Mouse (Mus musculus) liver, adult 2 months (tissue): ENCODE measurements around the gene Nwd2. TPM values are rescaled to one million over a fixed set of nuclear protein-coding genes. Genes with fewer than 3 reads are reported as not detected.

Experiments
- DNase-seq: peaks from one replicate; pipeline ENCODE4 v3.0.0-alpha.2; 2011; ENCODE audit warnings: low read depth, low spot score; ENCODE audit errors: extremely low read depth
- H3K27ac ChIP-seq: fragments of 200-500 bp; replicated peaks from 2 replicates; pipeline ENCODE4 v1.5.1; 2012; ENCODE audit warnings: low read depth, mild to moderate bottlenecking, control low read depth, inconsistent platforms, low read length; ENCODE audit not compliant: insufficient read depth
- H3K27me3 ChIP-seq: fragments of 200-500 bp; 2 replicates; pipeline ENCODE4 v1.6.1; 2012; ENCODE audit warnings: mild to moderate bottlenecking, moderate library complexity, low read length, inconsistent platforms; ENCODE audit not compliant: control insufficient read depth, insufficient read depth
- H3K36me3 ChIP-seq: fragments of 200-500 bp; 2 replicates; pipeline ENCODE4 v1.6.1; 2012; ENCODE audit warnings: low read length, inconsistent platforms; ENCODE audit not compliant: control insufficient read depth, insufficient read depth
- H3K4me1 ChIP-seq: fragments of 200-500 bp; 2 replicates; pipeline ENCODE4 v1.6.1; 2011; ENCODE audit warnings: low read length; ENCODE audit not compliant: control insufficient read depth, insufficient read depth
- H3K4me3 ChIP-seq: fragments of 200-500 bp; 2 replicates; pipeline ENCODE4 v1.5.1; 2011; ENCODE audit warnings: low read depth, mild to moderate bottlenecking, control low read depth, low read length, moderate library complexity; ENCODE audit not compliant: insufficient read depth
- H3K79me2 ChIP-seq: fragments of 200-500 bp; 2 replicates; pipeline ENCODE4 v1.6.1; 2012; ENCODE audit warnings: inconsistent platforms, mild to moderate bottlenecking, low read length, moderate library complexity; ENCODE audit not compliant: control insufficient read depth, insufficient read depth
- H3K9ac ChIP-seq: fragments of 200-500 bp; 2 replicates; pipeline ENCODE4 v1.6.1; 2012; ENCODE audit warnings: low read depth, mild to moderate bottlenecking, control low read depth, inconsistent platforms, low read length
- CTCF ChIP-seq: fragments of 200-500 bp; IDR thresholded peaks from 2 replicates; pipeline ENCODE4 v1.5.1; 2011; ENCODE audit warnings: low read depth, low read length, control low read depth
- POLR2A ChIP-seq: fragments of 200-500 bp; IDR thresholded peaks from 2 replicates; pipeline ENCODE4 v1.6.1; 2011; ENCODE audit warnings: low read length, control low read depth; ENCODE audit not compliant: insufficient read depth; ENCODE audit errors: extremely low read depth
- whole genome bisulfite sequencing: fragments of 180-500 bp; shearing (Covaris S2); methylation state at CpG from one replicate; pipeline ENCODE4 v1.1.7; 2018; 5-methylcytosine and 5-hydroxymethylcytosine counted together
- polyA plus RNA-seq: library from polyadenylated mRNA; depleted of rRNA; stranded (reverse); fragments of >200 nt; gene quantifications from 2 replicates; pipeline ENCODE4 v1.2.3, GENCODE M21; 2012; rRNA removed
- total RNA-seq: library from RNA; depleted of rRNA; stranded (reverse); fragments of >200 nt; gene quantifications from 2 replicates; pipeline ENCODE4 v1.2.3, GENCODE M21; 2014; rRNA removed

Gene Nwd2
- total and polyA plus RNA-seq, 2 experiments, result 0.28 TPM; not detected in 1

DNA sequence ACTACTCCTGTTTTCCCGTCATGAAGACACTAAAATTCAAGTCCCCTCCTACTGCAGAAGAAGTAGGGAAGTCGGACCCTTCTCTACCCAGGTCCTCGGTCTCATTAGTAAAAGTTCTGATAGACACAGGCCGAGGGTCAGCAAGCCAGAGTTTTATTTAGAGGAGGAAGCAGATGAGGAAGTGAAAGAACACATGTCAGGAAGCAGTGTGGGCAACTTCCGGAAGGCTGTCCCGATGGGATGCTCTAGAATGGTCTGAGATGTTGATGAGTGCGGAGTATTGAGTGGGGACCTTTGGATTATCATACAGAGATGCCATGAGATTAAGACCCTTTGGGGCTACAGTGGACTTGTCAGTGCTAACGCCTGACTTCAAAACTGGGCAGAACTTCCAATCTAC is 210.0 kb downstream of the Nwd2 start:
- no peaks in the 10 kb centered on the region for H3K27me3 ChIP-seq
- 84% methylated on average over 8 of the region's 8 CpGs for WGBS
- peaks cover 15% of the 10 kb centered on the region; the same call in 1 of the 2 replicates for H3K79me2 ChIP-seq
- TF ChIP-seq POLR2A (no peak), CTCF (no peak)
- no peak overlapping the region for H3K9ac ChIP-seq
- H3K27ac ChIP-seq, result no peak overlapping the region
- no peak for DNase-seq
- H3K4me3 ChIP-seq, result no peak overlapping the region
- no peaks in the 10 kb centered on the region for H3K4me1 ChIP-seq
- no peaks in the 10 kb centered on the region; the same call in 1 of the 2 replicates for H3K36me3 ChIP-seq

Other genes starting within 250 kb of the Nwd2 start
- 20.9 and 23.3 TPM in 2 replicates for gene 0610040J01Rik, start 163.3 kb downstream of the Nwd2 start, total RNA-seq
- gene 0610040J01Rik, start 163.3 kb downstream of the Nwd2 start, polyA plus RNA-seq, result 32.2 and 33.5 TPM in 2 replicates